Mouse (Mus musculus) embryo, embryonic 10.5 days (tissue): Measurements from ENCODE around the gene Pank3.

ENCODE experiments used
- DNase-seq: peaks from one replicate; pipeline ENCODE4 v3.0.0-alpha.2; 2015; ENCODE audit warnings: low spot score

Gene Pank3

GRCm38 (mm10) chr11:35769188-35769745 is at the start of gene Pank3:
Gene Pank3 (plus strand): TSS chr11:35769484.
- DNase-seq: peak; percentile 99

- DNase-seq: no peak
Measured at GRCm38 (mm10) chr11:35723876-35724275, 45.4 kb upstream of the Pank3 start.

- no peak for DNase-seq
Measured at GRCm38 (mm10) chr11:35726341-35726846, 42.9 kb upstream of the Pank3 start.

- no peak for DNase-seq
Measured at GRCm38 (mm10) chr11:35728200-35728599, 41.1 kb upstream of the Pank3 start.

GRCm38 (mm10) chr11:35729186-35729585 is 40.1 kb upstream of the Pank3 start:
- DNase-seq: no peak

- DNase-seq: peak; percentile 21
Measured at GRCm38 (mm10) chr11:35732366-35732765, 36.9 kb upstream of the Pank3 start.

GRCm38 (mm10) chr11:35736817-35737216 is 32.5 kb upstream of the Pank3 start:
- no peak for DNase-seq

GRCm38 (mm10) chr11:35737262-35737661 is 32.0 kb upstream of the Pank3 start:
- DNase-seq: no peak

- no peak for DNase-seq
Measured at GRCm38 (mm10) chr11:35738102-35738501, 31.2 kb upstream of the Pank3 start.

- DNase-seq: no peak
Measured at GRCm38 (mm10) chr11:35743586-35743985, 25.7 kb upstream of the Pank3 start.

GRCm38 (mm10) chr11:35744571-35744970 is 24.7 kb upstream of the Pank3 start:
- no peak for DNase-seq

GRCm38 (mm10) chr11:35750578-35750977 is 18.7 kb upstream of the Pank3 start:
- no peak for DNase-seq

- DNase-seq: no peak
Measured at GRCm38 (mm10) chr11:35754906-35755418, 14.3 kb upstream of the Pank3 start.

GRCm38 (mm10) chr11:35755546-35755945 is 13.7 kb upstream of the Pank3 start:
- no peak for DNase-seq

- DNase-seq: no peak
Measured at GRCm38 (mm10) chr11:35756411-35757303, 12.6 kb upstream of the Pank3 start.

- no peak for DNase-seq
Measured at GRCm38 (mm10) chr11:35760001-35760626, 9.2 kb upstream of the Pank3 start.

- DNase-seq: no peak
Measured at GRCm38 (mm10) chr11:35760627-35761003, 8.7 kb upstream of the Pank3 start.

- DNase-seq: no peak
Measured at GRCm38 (mm10) chr11:35766845-35767244, 2.4 kb upstream of the Pank3 start.

GRCm38 (mm10) chr11:35769746-35770437 is 608 bp downstream of the Pank3 start:
- DNase-seq: no peak

GRCm38 (mm10) chr11:35770741-35771504 is 1.6 kb downstream of the Pank3 start:
- peak; percentile 4 for DNase-seq

- no peak for DNase-seq
Measured at GRCm38 (mm10) chr11:35775606-35776005, 6.3 kb downstream of the Pank3 start.
